Mouse (Mus musculus) CH12.LX (cell line): Measurements from ENCODE around the gene 2310061N02Rik. TPM values are rescaled to one million over a fixed set of nuclear protein-coding genes. Genes with fewer than 3 reads are reported as not detected.
"Not testable (repeated sequence)": the region's sequence is repeated elsewhere in the genome, so short reads cannot be mapped to it uniquely, and the experiment has no call there.

ENCODE experiments used
- DNase-seq: peaks from one replicate; pipeline ENCODE4 v3.0.0-alpha.2; 2013; ENCODE audit errors: extremely low read depth
- H3K27ac ChIP-seq: 2 replicates; pipeline ENCODE4 v1.5.1; 2012; ENCODE audit warnings: low read depth, mild to moderate bottlenecking, control low read depth, moderate library complexity; ENCODE audit not compliant: insufficient read depth
- H3K27me3 ChIP-seq: replicated peaks from 2 replicates; pipeline ENCODE3; 2012; ENCODE audit warnings: inconsistent platforms
- H3K36me3 ChIP-seq, 2 experiments: replicated peaks in 1 of 2; 2 replicates each; pipeline versions ENCODE3 to v1.6.1; 2012; ENCODE audit warnings: inconsistent platforms in 1 of 2, low read length in 1 of 2, mild to moderate bottlenecking in 1 of 2, mixed read lengths in 1 of 2, moderate library complexity in 1 of 2; ENCODE audit not compliant: control insufficient read depth in 1 of 2, insufficient read depth in 1 of 2
- H3K4me1 ChIP-seq, 2 experiments: 2 replicates each; pipeline ENCODE4 v1.6.1; 2012; ENCODE audit warnings: inconsistent platforms in 1 of 2, moderate library complexity in 1 of 2; ENCODE audit not compliant: insufficient read depth in 2 of 2, control insufficient read depth in 1 of 2
- H3K4me2 ChIP-seq: 2 replicates; pipeline ENCODE4 v1.6.1; 2012; ENCODE audit warnings: low read depth, mild to moderate bottlenecking, control low read depth; ENCODE audit not compliant: poor library complexity, insufficient read depth, severe bottlenecking
- H3K4me3 ChIP-seq, 3 experiments: fragments of 150-350 bp in 1 of 3; sonication (generic) in 1 of 3; replicated peaks in 1 of 3; 2 replicates each; pipeline versions ENCODE3 to v1.5.1; 2011 to 2012; ENCODE audit warnings: low read depth in 2 of 3, low read length in 2 of 3, mild to moderate bottlenecking in 2 of 3, moderate library complexity in 2 of 3, control low read depth in 1 of 3, improper control_type of control experiment in 1 of 3, inconsistent platforms in 1 of 3, mixed read lengths in 1 of 3; ENCODE audit not compliant: poor library complexity in 1 of 3
- H3K79me2 ChIP-seq: replicated peaks from 2 replicates; pipeline ENCODE4 v1.6.1; 2012; ENCODE audit warnings: mild to moderate bottlenecking, moderate library complexity; ENCODE audit not compliant: control insufficient read depth, poor library complexity, insufficient read depth, severe bottlenecking; ENCODE audit errors: extremely low read depth
- H3K9ac ChIP-seq: 2 replicates; pipeline ENCODE4 v1.6.1; 2012; ENCODE audit warnings: low read depth, mild to moderate bottlenecking, control low read depth, moderate library complexity; ENCODE audit not compliant: insufficient read depth
- H3K9me3 ChIP-seq: replicated peaks from 2 replicates; pipeline ENCODE3; 2012; ENCODE audit warnings: low read length, inconsistent platforms, mixed read lengths
- BHLHE40 ChIP-seq: IDR thresholded peaks from 2 replicates; pipeline ENCODE4 v1.6.1; 2011; ENCODE audit warnings: mild to moderate bottlenecking, low read depth, low read length, improper control_type of control experiment
- CHD2 ChIP-seq: IDR thresholded peaks from 2 replicates; pipeline ENCODE4 v1.6.1; 2011; ENCODE audit warnings: low read length, improper control_type of control experiment
- CTCF ChIP-seq, 2 experiments: IDR thresholded peaks in 1 of 2; conservative IDR thresholded peaks in 1 of 2; 2 replicates each; pipeline ENCODE4 v1.5.1; 2011 to 2012; ENCODE audit warnings: low read depth in 2 of 2, low read length in 2 of 2, improper control_type of control experiment in 1 of 2, inconsistent platforms in 1 of 2, mild to moderate bottlenecking in 1 of 2, moderate library complexity in 1 of 2
- EP300 ChIP-seq: IDR thresholded peaks from 2 replicates; pipeline ENCODE4 v1.6.1; 2011; ENCODE audit warnings: low read length, improper control_type of control experiment
- GABPA ChIP-seq: IDR thresholded peaks from 2 replicates; pipeline ENCODE4 v1.6.1; 2012; ENCODE audit warnings: low read depth, low read length, improper control_type of control experiment, inconsistent platforms; ENCODE audit not compliant: insufficient replicate concordance
- HCFC1 ChIP-seq: IDR thresholded peaks from 2 replicates; pipeline ENCODE4 v1.6.1; 2012; ENCODE audit warnings: low read depth, mild to moderate bottlenecking, inconsistent platforms, low read length, improper control_type of control experiment
- JUN ChIP-seq: IDR thresholded peaks from 2 replicates; pipeline ENCODE4 v1.6.1; 2011; ENCODE audit warnings: low read depth, mild to moderate bottlenecking, low read length, improper control_type of control experiment, moderate library complexity; ENCODE audit not compliant: insufficient read depth
- KAT2A ChIP-seq: IDR thresholded peaks from 2 replicates; pipeline ENCODE4 v1.6.1; 2012; ENCODE audit warnings: low read length, improper control_type of control experiment, inconsistent platforms; ENCODE audit not compliant: insufficient replicate concordance
- MAZ ChIP-seq: IDR thresholded peaks from 2 replicates; pipeline ENCODE4 v1.6.1; 2012; ENCODE audit warnings: low read depth, mild to moderate bottlenecking, inconsistent platforms, low read length, improper control_type of control experiment, moderate library complexity
- MYC ChIP-seq: IDR thresholded peaks from 2 replicates; pipeline ENCODE4 v1.6.1; 2011; ENCODE audit warnings: low read depth, mild to moderate bottlenecking, improper control_type of control experiment, low read length
- NRF1 ChIP-seq: IDR thresholded peaks from 2 replicates; pipeline ENCODE4 v1.6.1; 2014; ENCODE audit warnings: low read depth, mild to moderate bottlenecking, inconsistent platforms, low read length, improper control_type of control experiment, moderate library complexity
- PAX5 ChIP-seq: IDR thresholded peaks from 2 replicates; pipeline ENCODE4 v1.6.1; 2012; ENCODE audit warnings: low read length, inconsistent platforms, mixed read lengths
- POLR2AphosphoS2 ChIP-seq: IDR thresholded peaks from 2 replicates; pipeline ENCODE4 v1.6.1; 2011; ENCODE audit warnings: low read depth, low read length, improper control_type of control experiment
- RCOR1 ChIP-seq: conservative IDR thresholded peaks from 2 replicates; pipeline ENCODE4 v1.6.1; 2012; ENCODE audit warnings: low read depth, mild to moderate bottlenecking, inconsistent platforms, low read length, improper control_type of control experiment
- SIN3A ChIP-seq: IDR thresholded peaks from 2 replicates; pipeline ENCODE4 v1.6.1; 2012; ENCODE audit warnings: low read length, improper control_type of control experiment, inconsistent platforms
- USF1 ChIP-seq: IDR thresholded peaks from 2 replicates; pipeline ENCODE4 v1.6.1; 2014; ENCODE audit warnings: low read depth, mild to moderate bottlenecking, inconsistent platforms, low read length, improper control_type of control experiment
- USF2 ChIP-seq: conservative IDR thresholded peaks from 2 replicates; pipeline ENCODE4 v1.6.1; 2011; ENCODE audit warnings: low read depth, low read length, improper control_type of control experiment
- ZC3H11A ChIP-seq: IDR thresholded peaks from 2 replicates; pipeline ENCODE4 v1.6.1; 2012; ENCODE audit warnings: low read depth, mild to moderate bottlenecking, inconsistent platforms, low read length, improper control_type of control experiment
- ZNF384 ChIP-seq: IDR thresholded peaks from 2 replicates; pipeline ENCODE4 v1.6.1; 2012; ENCODE audit warnings: low read depth, low read length, improper control_type of control experiment, inconsistent platforms
- dilution Hi-C: fragments of 300-500 bp; cut with MboI; formaldehyde crosslinking; loops from 2 replicates; pipeline ENCODE4 v1.14.3; 2020; ENCODE audit warnings: low sequenced_read_pairs; ENCODE audit not compliant: extremely low pct_unique_long_range_greater_than_20kb, extremely low pct_ligation_motif_present
- in situ Hi-C: fragments of 300-500 bp; cut with MboI; formaldehyde crosslinking; loops from 3 replicates; pipeline ENCODE4 v1.14.3; 2019; ENCODE audit warnings: low sequenced_read_pairs, low pct_ligation_motif_present, low pct_unique_long_range_greater_than_20kb, mixed read lengths
- polyA plus RNA-seq: library from polyadenylated mRNA; unstranded; fragments of >175 nt; gene quantifications from 2 replicates; pipeline ENCODE4 v1.2.1, GENCODE M21; 2012; ENCODE audit warnings: low read depth; ENCODE audit not compliant: insufficient read length
- total RNA-seq, 2 experiments: library from RNA; depleted of rRNA; stranded (reverse); fragments of 300-350 nt in 1 of 2; fragments of >200 nt in 1 of 2; gene quantifications; 2 replicates each; pipeline ENCODE4 v1.2.3; 2012 to 2014

The 2310061N02Rik gene
- total RNA-seq (2012; rRNA removed), result not detected in 2 replicates
- total RNA-seq (2014; rRNA removed), result not detected in 2 replicates
- polyA plus RNA-seq, result not detected in 2 replicates

- TF ChIP-seq USF1 (no peak), USF2 (no peak), MAZ (no peak), GABPA (no peak), JUN (no peak), NRF1 (no peak), CTCF (conservative IDR thresholded peaks at IDR 0.05 in 1 of 2, IDR thresholded peaks at IDR 0.05 in 1 of 2; ENCODE audit: low read depth in 2 of 2, low read length in 2 of 2) (no peak), CHD2 (no peak), SIN3A (no peak), HCFC1 (no peak), EP300 (no peak), MYC (no peak), POLR2AphosphoS2 (no peak), ZNF384 (no peak), KAT2A (no peak), BHLHE40 (no peak), PAX5 (no peak), ZC3H11A (no peak), RCOR1 (no peak)
- no peaks in the 10 kb centered on the region for H3K36me3 ChIP-seq
- in situ Hi-C loops (no loop called here), dilution Hi-C loops (no loop called here)
- no peaks in the 10 kb centered on the region for H3K27me3 ChIP-seq
- H3K79me2 ChIP-seq, result no peaks in the 10 kb centered on the region
- no peak for DNase-seq
- H3K9ac ChIP-seq, result no peak within 1 kb of the TSS
- H3K4me1 ChIP-seq, result no peaks in the 10 kb centered on the region
- H3K9me3 ChIP-seq, result peaks cover 43% of the 10 kb centered on the region
- no peak within 1 kb of the TSS for H3K27ac ChIP-seq
- no peak within 1 kb of the TSS for H3K4me3 ChIP-seq
- H3K4me2 ChIP-seq, result no peak within 1 kb of the TSS
These were observed at the start of gene 2310061N02Rik for GRCm38 (mm10) chr16:88707496-88708012. TSS of gene 2310061N02Rik (minus strand) at chr16:88707962.

- H3K79me2 ChIP-seq, dilution Hi-C loops, H3K4me1 ChIP-seq, H3K9ac ChIP-seq, DNase-seq, H3K4me3 ChIP-seq, H3K36me3 ChIP-seq, H3K27me3 ChIP-seq, H3K4me2 ChIP-seq, in situ Hi-C loops, H3K27ac ChIP-seq: not testable (repeated sequence)
- peaks cover 38% of the 10 kb centered on the region for H3K9me3 ChIP-seq
These were observed 43.8 kb upstream of the 2310061N02Rik start, which contains the start of gene Krtap13 for GRCm38 (mm10) chr16:88751535-88751934. TSS of gene Krtap13 (minus strand) at chr16:88751635.
